Mouse (Mus musculus): ENCODE results near the gene Csnk2b. TPM values are rescaled to one million over a fixed set of nuclear protein-coding genes. Genes with fewer than 3 reads are reported as not detected.

Gene Csnk2b
- polyA plus RNA-seq, 1 experiment from 2014 or later: 262 TPM

DNA sequence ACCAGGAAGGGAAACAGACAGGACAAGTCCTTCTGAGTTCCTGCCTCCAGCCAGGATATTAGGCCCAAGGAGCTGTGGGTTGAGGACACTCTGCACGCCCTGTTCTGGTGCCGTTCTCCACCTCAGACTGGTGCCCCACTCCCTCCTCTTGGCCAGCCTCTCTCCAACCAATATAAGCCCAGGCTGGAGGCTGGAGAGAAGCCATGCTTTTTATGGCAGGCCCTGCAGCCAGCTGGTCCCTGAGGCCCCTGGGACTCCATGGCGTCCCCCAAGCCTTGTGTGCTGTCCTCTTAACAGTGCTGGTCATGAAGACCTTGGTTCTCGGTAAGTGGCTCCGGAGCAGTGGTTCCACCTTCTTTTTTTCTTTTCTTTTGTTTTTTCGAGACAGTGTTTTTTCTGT, 13.8 kb downstream of the Csnk2b start, which contains the start of gene Ly6g5c:
Gene Ly6g5c (plus strand): TSS at position 183 of the 400 bp plus-strand sequence.
- Histone ChIP-seq H3K9ac (no peak within 1 kb of the TSS), H3K4me3 (replicated peaks) (no peak within 1 kb of the TSS), H3K4me1 (peaks cover 3% of the 10 kb centered on the region; the same call in 1 of the 2 replicates), H3K4me2 (no peak within 1 kb of the TSS), H3K27ac (no peak within 1 kb of the TSS), H3K36me3 (0 out of 2 replicates have a peak, but pooled peaks cover 2% of the 10 kb centered on the region), H3K27me3 (replicated peaks) (no peaks in the 10 kb centered on the region), H3K9me3 (no peaks in the 10 kb centered on the region)
- WGBS: 75% methylated on average over 6 of the region's 6 CpGs
- ATAC-seq (ENCODE audit: insufficient read depth, low FRiP score, low read depth): no peak

DNA sequence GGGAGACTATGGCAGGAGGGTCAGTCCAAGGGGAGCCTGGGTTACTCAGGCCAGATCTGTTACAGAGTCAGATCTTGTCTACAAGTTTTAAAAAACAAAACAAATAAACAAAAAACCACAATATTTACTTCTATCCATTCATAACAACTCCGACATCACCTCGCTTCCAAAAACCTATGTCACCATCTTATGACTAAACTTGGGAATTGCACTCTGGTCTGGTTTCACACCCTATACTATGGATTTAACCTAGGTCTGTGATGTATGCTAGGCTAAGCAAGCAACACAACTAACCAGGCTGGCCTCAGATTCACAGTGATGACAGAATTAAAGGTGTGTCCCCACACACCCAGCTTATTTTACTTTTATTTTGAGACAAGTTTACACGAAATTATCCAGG, 15.3 kb downstream of the Csnk2b start:
- ATAC-seq (ENCODE audit: insufficient read depth, low FRiP score, low read depth): no peak
- H3K4me2 ChIP-seq: no peak overlapping the region
- H3K9me3 ChIP-seq: no peaks in the 10 kb centered on the region
- H3K9ac ChIP-seq: no peak overlapping the region
- H3K4me3 ChIP-seq (replicated peaks): no peak overlapping the region
- peaks cover 3% of the 10 kb centered on the region; the same call in 1 of the 2 replicates for H3K4me1 ChIP-seq
- H3K36me3 ChIP-seq: peaks cover 13% of the 10 kb centered on the region
- H3K27me3 ChIP-seq (replicated peaks): no peaks in the 10 kb centered on the region
- WGBS: 64% methylated on average over 3 of the region's 3 CpGs
- no peak overlapping the region for H3K27ac ChIP-seq

DNA sequence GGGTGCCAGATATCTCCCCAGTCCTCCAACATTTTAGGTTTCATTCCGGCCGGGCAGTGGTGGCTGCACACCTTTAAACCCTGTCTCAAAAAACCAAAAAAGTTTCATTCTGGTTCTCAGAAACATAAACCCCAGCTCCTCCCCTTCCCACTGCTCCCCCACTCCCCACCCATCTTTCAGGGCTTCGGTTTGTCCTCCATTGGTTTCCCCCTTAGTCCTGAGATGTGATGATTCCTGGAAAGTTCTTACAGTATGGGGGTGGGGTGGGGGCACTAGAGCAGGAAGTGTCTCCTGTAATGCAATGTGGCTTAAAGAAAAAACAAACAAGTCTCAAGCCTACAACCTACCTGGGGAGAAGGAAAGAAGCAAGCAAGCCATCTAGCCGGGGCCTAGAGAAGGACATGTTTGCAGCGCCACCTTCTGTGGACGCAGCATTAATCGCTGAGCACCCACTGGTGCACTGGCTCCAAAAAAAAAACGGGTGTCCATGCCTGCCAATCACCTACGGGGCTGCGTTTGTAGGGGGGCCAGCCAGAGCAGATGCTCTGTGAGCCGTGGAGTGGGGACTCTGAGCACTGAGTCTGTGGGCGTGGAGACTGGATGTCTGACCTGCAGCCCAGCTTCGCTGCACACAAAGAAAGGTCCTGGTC, 16.0 kb downstream of the Csnk2b start:
- H3K27me3 ChIP-seq (replicated peaks): no peaks in the 10 kb centered on the region
- no peak overlapping the region for H3K27ac ChIP-seq
- peaks cover 19% of the 10 kb centered on the region for H3K36me3 ChIP-seq
- H3K4me1 ChIP-seq: peaks cover 3% of the 10 kb centered on the region; the same call in 1 of the 2 replicates
- H3K4me3 ChIP-seq (replicated peaks): no peak overlapping the region
- no peaks in the 10 kb centered on the region for H3K9me3 ChIP-seq
- WGBS: 26% methylated on average over 13 of the region's 13 CpGs
- 0 out of 2 replicates have a peak overlapping the region, but pooled peaks have one; percentile 21 for H3K4me2 ChIP-seq
- H3K9ac ChIP-seq: no peak overlapping the region
- no peak for ATAC-seq (ENCODE audit: insufficient read depth, low FRiP score, low read depth)

DNA sequence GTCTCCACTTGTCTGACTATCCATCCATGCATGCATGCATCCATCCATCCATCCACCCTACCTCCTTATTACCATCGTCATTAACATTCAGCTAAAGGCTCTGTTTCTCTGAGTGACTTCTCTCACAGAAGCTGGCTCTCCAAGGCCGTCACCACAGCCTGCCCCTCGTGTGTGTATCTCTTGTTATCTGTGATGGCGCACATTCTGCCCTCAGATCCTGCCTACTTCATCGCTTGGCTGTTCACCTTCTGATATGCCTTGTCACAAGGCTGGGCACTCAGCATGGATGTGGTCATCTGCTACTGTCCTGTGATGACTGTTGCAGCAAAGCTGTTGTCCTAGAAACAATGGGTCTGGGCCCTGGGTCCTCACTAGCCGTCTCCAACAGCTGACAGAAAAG, 17.1 kb downstream of the Csnk2b start:
- ATAC-seq (ENCODE audit: insufficient read depth, low FRiP score, low read depth): peak; percentile 72; the same call in 1 of the 2 replicates
- Histone ChIP-seq H3K9ac (no peak overlapping the region), H3K9me3 (no peaks in the 10 kb centered on the region), H3K4me1 (peaks cover 3% of the 10 kb centered on the region; the same call in 1 of the 2 replicates), H3K4me2 (no peak overlapping the region), H3K4me3 (replicated peaks) (no peak overlapping the region), H3K27ac (no peak overlapping the region), H3K27me3 (replicated peaks) (no peaks in the 10 kb centered on the region), H3K36me3 (peaks cover 29% of the 10 kb centered on the region)
- WGBS: 67% methylated on average over 6 of the region's 6 CpGs

DNA sequence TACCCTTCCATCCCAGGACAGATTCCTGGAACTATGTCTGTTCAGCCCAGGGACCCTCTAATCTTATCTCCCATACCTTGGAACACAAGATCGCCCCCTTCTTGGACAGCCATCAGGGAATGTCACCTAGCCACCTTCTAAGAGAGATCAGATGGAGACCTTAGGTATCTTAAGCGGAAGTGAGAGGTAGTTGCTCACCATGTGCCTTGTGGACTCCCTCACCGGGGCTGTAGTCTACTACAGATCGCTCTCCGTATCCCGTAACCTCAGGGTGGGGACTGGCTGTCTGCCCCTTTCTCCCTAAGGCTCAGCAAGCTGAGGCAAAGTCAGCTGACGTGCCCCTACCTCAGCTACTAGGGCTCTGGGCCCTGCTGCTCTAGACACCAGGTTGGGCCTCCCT, 17.8 kb downstream of the Csnk2b start:
- Histone ChIP-seq H3K4me2 (no peak overlapping the region), H3K27ac (no peak overlapping the region), H3K36me3 (peaks cover 34% of the 10 kb centered on the region), H3K9ac (no peak overlapping the region), H3K27me3 (replicated peaks) (no peaks in the 10 kb centered on the region), H3K9me3 (no peaks in the 10 kb centered on the region), H3K4me1 (peaks cover 3% of the 10 kb centered on the region; the same call in 1 of the 2 replicates), H3K4me3 (replicated peaks) (no peak overlapping the region)
- no peak for ATAC-seq (ENCODE audit: insufficient read depth, low FRiP score, low read depth)
- 91% methylated on average over 7 of the region's 7 CpGs for WGBS

DNA sequence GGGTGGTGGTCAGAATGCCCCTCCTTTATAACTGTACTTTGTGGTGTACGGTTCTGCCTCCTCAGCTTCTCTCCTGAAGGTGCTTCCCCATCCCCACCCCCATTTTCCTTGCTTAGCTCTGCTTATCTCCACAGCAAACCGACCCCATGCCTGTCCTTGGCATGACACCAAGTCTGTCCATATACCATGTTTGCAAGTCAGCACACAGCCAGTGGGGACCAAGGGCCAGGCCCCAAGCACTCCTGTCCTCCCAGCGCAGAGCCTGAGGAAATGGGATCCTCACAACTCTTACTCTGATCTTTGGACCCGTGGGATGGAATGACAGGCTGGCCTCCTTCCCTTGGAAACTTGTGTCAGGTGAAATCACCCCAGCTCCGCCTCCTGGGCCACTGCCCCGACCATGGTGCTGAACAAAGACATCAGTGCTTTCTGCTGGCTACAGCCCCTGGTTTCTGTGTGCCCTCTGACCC, 18.6 kb downstream of the Csnk2b start:
- 57% methylated on average over 6 of the region's 6 CpGs for WGBS
- peaks cover 3% of the 10 kb centered on the region; the same call in 1 of the 2 replicates for H3K4me1 ChIP-seq
- no peak overlapping the region for H3K4me2 ChIP-seq
- no peaks in the 10 kb centered on the region for H3K9me3 ChIP-seq
- peaks cover 37% of the 10 kb centered on the region for H3K36me3 ChIP-seq
- 0 out of 2 replicates have a peak, but pooled peaks have one; percentile 12 for ATAC-seq (ENCODE audit: insufficient read depth, low FRiP score, low read depth)
- H3K27me3 ChIP-seq (replicated peaks): no peaks in the 10 kb centered on the region
- H3K27ac ChIP-seq: no peak overlapping the region
- no peak overlapping the region for H3K4me3 ChIP-seq (replicated peaks)
- H3K9ac ChIP-seq: no peak overlapping the region

DNA sequence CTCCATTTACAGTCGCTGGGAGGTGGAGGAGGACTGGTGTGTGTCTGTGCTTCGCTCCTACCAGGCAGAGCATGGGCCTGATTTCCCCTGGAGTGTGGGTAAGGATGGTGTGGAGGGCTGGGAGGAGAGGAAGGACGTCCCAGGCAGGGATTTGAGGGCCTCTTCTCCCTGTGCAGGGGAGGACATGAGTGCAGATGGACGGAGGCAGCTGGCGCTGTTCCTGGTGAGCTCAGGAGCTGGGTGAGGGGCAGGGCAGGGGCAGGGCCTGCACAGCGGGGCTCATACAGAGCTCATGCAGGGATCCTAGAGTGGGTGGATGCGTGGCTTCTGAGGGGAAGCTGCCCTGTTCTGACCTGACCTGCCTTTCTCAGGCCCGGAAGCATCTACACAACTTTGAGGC, 19.6 kb downstream of the Csnk2b start:
- Histone ChIP-seq H3K36me3 (peaks cover 40% of the 10 kb centered on the region), H3K9me3 (no peaks in the 10 kb centered on the region), H3K27ac (no peak overlapping the region), H3K4me1 (peaks cover 3% of the 10 kb centered on the region; the same call in 1 of the 2 replicates), H3K4me2 (no peak overlapping the region), H3K27me3 (replicated peaks) (no peaks in the 10 kb centered on the region), H3K9ac (no peak overlapping the region), H3K4me3 (replicated peaks) (no peak overlapping the region)
- WGBS: 73% methylated on average over 8 of the region's 8 CpGs
- no peak for ATAC-seq (ENCODE audit: insufficient read depth, low FRiP score, low read depth)

DNA sequence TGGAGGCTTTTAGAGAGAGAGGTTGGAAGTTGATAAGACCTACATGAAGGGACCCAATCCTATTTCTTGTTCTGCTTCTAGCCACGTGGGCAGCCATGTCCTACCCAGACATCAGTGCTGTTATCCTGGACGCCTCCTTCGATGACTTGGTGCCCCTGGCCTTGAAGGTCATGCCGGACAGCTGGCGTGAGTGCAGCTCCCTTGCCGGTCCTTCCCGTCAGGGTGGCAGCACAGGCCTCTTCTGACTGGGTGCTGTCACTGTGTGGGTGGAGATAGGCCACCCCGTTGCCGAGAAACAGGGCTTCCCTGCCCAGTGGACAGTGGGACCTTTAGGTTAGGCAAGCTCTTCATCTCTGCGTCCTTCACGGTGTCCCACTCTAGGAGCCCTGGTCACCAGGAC, 20.7 kb downstream of the Csnk2b start:
- no peaks in the 10 kb centered on the region for H3K9me3 ChIP-seq
- no peaks in the 10 kb centered on the region for H3K27me3 ChIP-seq (replicated peaks)
- no peak overlapping the region for H3K27ac ChIP-seq
- no peak overlapping the region for H3K4me3 ChIP-seq (replicated peaks)
- H3K36me3 ChIP-seq: peaks cover 50% of the 10 kb centered on the region
- no peak overlapping the region for H3K9ac ChIP-seq
- no peak overlapping the region for H3K4me2 ChIP-seq
- ATAC-seq (ENCODE audit: insufficient read depth, low FRiP score, low read depth): no peak
- peaks cover 1% of the 10 kb centered on the region; the same call in 1 of the 2 replicates for H3K4me1 ChIP-seq
- 87% methylated on average over 11 of the region's 11 CpGs for WGBS

DNA sequence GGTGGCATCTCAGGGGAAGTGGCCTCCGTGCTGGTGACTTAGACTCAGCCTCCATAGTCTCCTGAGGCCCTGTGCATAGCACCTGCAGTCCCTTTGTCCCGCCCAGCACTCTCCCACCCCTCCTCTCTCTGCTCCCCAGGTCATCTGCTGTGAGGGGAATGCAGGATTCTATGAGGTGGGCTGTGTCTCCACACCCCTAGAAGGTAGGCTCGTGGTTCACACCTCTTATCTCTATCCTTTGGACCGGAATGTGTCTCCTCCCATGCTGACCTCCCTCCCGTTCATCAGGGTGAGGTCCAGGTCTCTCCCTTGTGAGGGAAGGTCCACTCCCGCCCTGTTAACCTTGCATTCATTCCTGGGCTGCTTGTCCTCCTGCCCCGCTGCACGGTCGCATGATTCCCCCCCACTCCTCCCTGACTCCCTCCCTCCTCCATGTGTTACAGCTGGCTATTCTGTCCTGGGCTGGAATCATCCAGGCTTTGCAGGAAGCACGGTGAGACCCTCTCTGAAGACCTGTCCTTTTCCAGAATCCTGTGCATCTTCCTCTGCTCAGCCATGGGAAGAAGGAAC, 21.6 kb downstream of the Csnk2b start:
- no peak for ATAC-seq (ENCODE audit: insufficient read depth, low FRiP score, low read depth)
- no peak overlapping the region for H3K4me2 ChIP-seq
- no peaks in the 10 kb centered on the region for H3K9me3 ChIP-seq
- no peak overlapping the region for H3K9ac ChIP-seq
- peaks cover 56% of the 10 kb centered on the region for H3K36me3 ChIP-seq
- 62% methylated on average over 10 of the region's 10 CpGs for WGBS
- no peaks in the 10 kb centered on the region for H3K27me3 ChIP-seq (replicated peaks)
- no peak overlapping the region for H3K27ac ChIP-seq
- no peaks in the 10 kb centered on the region for H3K4me1 ChIP-seq
- no peak overlapping the region for H3K4me3 ChIP-seq (replicated peaks)

DNA sequence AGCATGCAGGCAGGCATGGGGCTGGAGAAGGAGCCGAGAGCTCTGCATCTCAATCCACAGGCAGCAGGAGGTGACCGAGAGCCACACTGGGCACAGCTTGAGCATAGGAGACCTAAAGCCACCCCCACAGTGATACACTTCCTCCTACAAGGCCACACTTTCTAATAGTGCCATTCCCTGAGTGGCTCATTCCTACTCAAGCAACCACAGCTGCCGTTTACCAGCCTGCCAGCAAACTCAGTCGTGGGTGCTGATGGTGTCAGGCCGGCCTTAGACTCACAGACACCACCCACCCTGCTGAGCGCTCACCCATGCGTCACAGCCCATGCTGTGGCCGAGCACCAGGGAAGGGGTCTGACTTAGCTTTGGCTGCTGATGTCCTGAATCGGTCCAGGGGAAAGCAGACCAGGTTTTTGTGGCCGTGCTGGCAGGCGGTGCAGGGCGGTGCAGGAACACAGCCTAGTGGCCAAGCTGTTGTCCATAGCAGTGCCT, 24.6 kb downstream of the Csnk2b start:
- 88% methylated on average over 12 of the region's 12 CpGs for WGBS
- Histone ChIP-seq H3K27ac (no peak overlapping the region), H3K4me1 (no peaks in the 10 kb centered on the region), H3K36me3 (peaks cover 70% of the 10 kb centered on the region), H3K4me3 (replicated peaks) (no peak overlapping the region), H3K9me3 (no peaks in the 10 kb centered on the region), H3K4me2 (no peak overlapping the region), H3K9ac (no peak overlapping the region), H3K27me3 (replicated peaks) (no peaks in the 10 kb centered on the region)
- no peak for ATAC-seq (ENCODE audit: insufficient read depth, low FRiP score, low read depth)

DNA sequence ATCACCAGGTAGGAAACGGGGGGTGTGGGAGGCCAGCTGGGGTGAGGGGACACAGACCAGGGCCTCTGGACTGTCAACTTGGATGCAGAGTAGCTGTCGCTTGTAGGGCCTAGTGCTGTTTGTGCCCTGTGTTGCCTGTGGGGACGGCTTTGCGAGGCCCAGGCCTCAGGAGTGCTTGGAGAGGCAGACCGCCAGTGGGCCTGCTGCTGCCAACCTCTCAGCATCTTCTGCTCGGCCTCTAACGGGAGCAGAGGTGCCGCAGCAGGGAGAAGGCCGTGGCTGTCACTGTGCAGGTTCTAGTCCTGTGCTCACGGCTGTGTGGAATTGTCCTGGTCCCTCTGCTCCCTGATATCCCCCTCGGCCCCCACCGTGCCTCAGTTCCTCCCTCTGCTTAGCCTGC, 25.3 kb downstream of the Csnk2b start:
- H3K4me2 ChIP-seq: no peak overlapping the region
- 84% methylated on average over 12 of the region's 12 CpGs for WGBS
- no peaks in the 10 kb centered on the region for H3K4me1 ChIP-seq
- no peaks in the 10 kb centered on the region for H3K9me3 ChIP-seq
- no peak overlapping the region for H3K27ac ChIP-seq
- no peak for ATAC-seq (ENCODE audit: insufficient read depth, low FRiP score, low read depth)
- H3K27me3 ChIP-seq (replicated peaks): no peaks in the 10 kb centered on the region
- no peak overlapping the region for H3K4me3 ChIP-seq (replicated peaks)
- no peak overlapping the region for H3K9ac ChIP-seq
- peaks cover 68% of the 10 kb centered on the region for H3K36me3 ChIP-seq
